Mouse (Mus musculus): Measurements from ENCODE around the gene Gm19965. TPM values are rescaled to one million over a fixed set of nuclear protein-coding genes. Genes with fewer than 3 reads are reported as not detected.

The Gm19965 gene
- polyA plus RNA-seq (2017; shearing (Covaris generic)), result not detected

GRCm38 (mm10) chr1:116802683-116803082 is at the start of gene Gm19965:
Gene Gm19965 (plus strand): TSS chr1:116802983.

